8 mouse cellular contexts compared by ENCODE assay signal in genomic region chr8:122174133-122174930, GRCm38 (mm10).
A peak's percentile ranks its signal among the peaks of the same experiment; 100 is the strongest.
DNase-seq lines count a peak whose midpoint lies in the region; ATAC-seq and TF ChIP-seq lines count a peak whose summit lies in the region.

No protein-coding gene starts in this region.

- no peak overlapping the region for H3K27ac ChIP-seq in limb, embryonic 13.5 days
- H3K27ac ChIP-seq in limb, embryonic 10.5 days: no peak overlapping the region
- no peak overlapping the region for H3K27ac ChIP-seq in MEL (ENCODE audit: control insufficient read depth, low read depth, low read length)
- H3K27ac ChIP-seq in embryonic fibroblast, embryonic 13.5 days (ENCODE audit: insufficient read depth, low read length): no peak overlapping the region

- no peak for TF ChIP-seq EP300 in MEL (IDR thresholded peaks at IDR 0.05; ENCODE audit: low read depth in 1 of 2, low read length in 2 of 2)

- H3K9ac ChIP-seq in limb, embryonic 13.5 days: no peak overlapping the region
- H3K9ac ChIP-seq in MEL (ENCODE audit: control insufficient read depth, low read depth, low read length, poor library complexity, severe bottlenecking): no peak overlapping the region

- TF ChIP-seq POLR2A in MEL (IDR thresholded peaks at IDR 0.05; ENCODE audit: control insufficient read depth in 1 of 2, insufficient read depth in 1 of 2, low read depth in 1 of 2, low read length in 2 of 2, poor library complexity in 1 of 2): no peak
- TF ChIP-seq POLR2A in embryonic fibroblast, embryonic 13.5 days (IDR thresholded peaks at IDR 0.05; ENCODE audit: low read depth, low read length): no peak
- TF ChIP-seq POLR2A in myocyte (IDR thresholded peaks at IDR 0.05; ENCODE audit: insufficient read length, low read depth): no peak

- TF ChIP-seq RAD21 in MEL (IDR thresholded peaks at IDR 0.05; ENCODE audit: low read depth, low read length): no peak; the same call in 1 of the 2 replicates

- TF ChIP-seq CTCF in MEL (IDR thresholded peaks at IDR 0.05 in 2 of 3, conservative IDR thresholded peaks at IDR 0.05 in 1 of 3; ENCODE audit: control insufficient read depth in 1 of 3, insufficient read depth in 1 of 3, low read depth in 2 of 3, low read length in 3 of 3, poor library complexity in 1 of 3, severe bottlenecking in 1 of 3): peak in 2 of 3 experiments; percentile 7 to 12; a peak in 2 of 6 replicates
- TF ChIP-seq CTCF in embryonic fibroblast, embryonic 13.5 days (IDR thresholded peaks at IDR 0.05; ENCODE audit: borderline replicate concordance, insufficient read depth, low read length): 0 out of 2 replicates have a peak, but pooled peaks have one; percentile 7

- no peak overlapping the region for H3K4me2 ChIP-seq in limb, embryonic 13.5 days (replicated peaks)
- peak overlapping the region; percentile 53 for H3K4me2 ChIP-seq in myocyte (ENCODE audit: low read depth)

- H3K79me2 ChIP-seq in MEL (ENCODE audit: control insufficient read depth, insufficient read depth, low read length, poor library complexity) (no peaks in the 10 kb centered on the region), myocyte (ENCODE audit: control insufficient read depth, insufficient read depth) (no peaks in the 10 kb centered on the region)

- peaks cover 6% of the 10 kb centered on the region; the same call in 1 of the 2 replicates for H3K4me1 ChIP-seq in limb, embryonic 13.5 days
- peaks cover 31% of the 10 kb centered on the region for H3K4me1 ChIP-seq in limb, embryonic 10.5 days
- no peaks in the 10 kb centered on the region for H3K4me1 ChIP-seq in MEL (ENCODE audit: control insufficient read depth in 1 of 2, insufficient read depth in 2 of 2, low read length in 2 of 2)
- peaks cover 13% of the 10 kb centered on the region for H3K4me1 ChIP-seq in embryonic fibroblast, embryonic 13.5 days (ENCODE audit: control insufficient read depth, insufficient read depth, low read length)

- peaks cover 11% of the 10 kb centered on the region for H3K27me3 ChIP-seq in limb, embryonic 13.5 days
- H3K27me3 ChIP-seq in limb, embryonic 10.5 days (ENCODE audit: low read depth, poor library complexity, severe bottlenecking): peaks cover under 1% of the 10 kb centered on the region
- H3K27me3 ChIP-seq in MEL (ENCODE audit: control insufficient read depth in 1 of 2, insufficient read depth in 2 of 2, low read length in 2 of 2) (no peaks in the 10 kb centered on the region), myocyte (ENCODE audit: control insufficient read depth, insufficient read depth, insufficient read length) (no peaks in the 10 kb centered on the region)

- no peak overlapping the region for H3K4me3 ChIP-seq in limb, embryonic 13.5 days
- no peak overlapping the region for H3K4me3 ChIP-seq in limb, embryonic 10.5 days
- H3K4me3 ChIP-seq in MEL (ENCODE audit: control insufficient read depth in 1 of 2, insufficient read depth in 1 of 2, low read depth in 2 of 2, low read length in 2 of 2) (no peak overlapping the region), myocyte (no peak overlapping the region)
- no peak overlapping the region for H3K4me3 ChIP-seq in embryonic fibroblast, embryonic 13.5 days (ENCODE audit: insufficient read depth, low read length)

- H3K9me3 ChIP-seq in limb, embryonic 13.5 days: no peaks in the 10 kb centered on the region
- H3K9me3 ChIP-seq in limb, embryonic 10.5 days (replicated peaks): no peaks in the 10 kb centered on the region
- H3K9me3 ChIP-seq in MEL (replicated peaks; ENCODE audit: insufficient read depth, low read length): no peaks in the 10 kb centered on the region

- no peaks in the 10 kb centered on the region for H3K36me3 ChIP-seq in limb, embryonic 13.5 days
- H3K36me3 ChIP-seq in limb, embryonic 10.5 days: no peaks in the 10 kb centered on the region
- H3K36me3 ChIP-seq in MEL (ENCODE audit: control insufficient read depth in 1 of 2, insufficient read depth in 2 of 2, low read length in 2 of 2) (no peaks in the 10 kb centered on the region), myocyte (ENCODE audit: control insufficient read depth, insufficient read depth) (no peaks in the 10 kb centered on the region)

- 38% methylated on average over 10 of the region's 10 CpGs for WGBS in limb, embryonic 13.5 days
- 40% methylated on average over 10 of the region's 10 CpGs for WGBS in limb, embryonic 10.5 days

- DNase-seq in limb, embryonic 10.5 days (ENCODE audit: low spot score): no peak
- DNase-seq in MEL (ENCODE audit: low read depth, low spot score): peak; percentile 7
- no peak for DNase-seq in spleen, adult 12 weeks (ENCODE audit: low spot score)
- DNase-seq in gastrocnemius, postnatal 4 days (ENCODE audit: low spot score in 2 of 2): no peak

- no peak overlapping the region for H3ac ChIP-seq in myocyte (ENCODE audit: control insufficient read depth, insufficient read length)

- ATAC-seq in limb, embryonic 13.5 days (ENCODE audit: low FRiP score, low read depth): 0 out of 2 replicates have a peak, but pooled peaks have one; percentile 50
- no peak for ATAC-seq in monocyte, adult 5-6 weeks (replicated peaks; ENCODE audit: insufficient number of reproducible peaks, low FRiP score, low TSS enrichment, poor library complexity, severe bottlenecking)

TF ChIP-seq in MEL, 35 proteins besides CTCF, POLR2A, EP300 and RAD21:
- TF ChIP-seq MAX (IDR thresholded peaks at IDR 0.05; ENCODE audit: low read length) (no peak), MEF2A (IDR thresholded peaks at IDR 0.05; ENCODE audit: extremely low read depth, insufficient replicate concordance, low read depth, low read length, poor library complexity, severe bottlenecking) (no peak), TAL1 (IDR thresholded peaks at IDR 0.05; ENCODE audit: low read length) (no peak), NELFE (IDR thresholded peaks at IDR 0.05; ENCODE audit: low read depth, low read length) (no peak), MYC (IDR thresholded peaks at IDR 0.05; ENCODE audit: low read depth, low read length) (no peak), KAT2A (conservative IDR thresholded peaks at IDR 0.05; ENCODE audit: low read depth, low read length) (no peak), RCOR1 (IDR thresholded peaks at IDR 0.05; ENCODE audit: low read depth, low read length) (no peak), MAFK (IDR thresholded peaks at IDR 0.05; ENCODE audit: borderline replicate concordance, low read depth, low read length) (no peak), ELF1 (IDR thresholded peaks at IDR 0.05; ENCODE audit: low read depth, low read length) (no peak), ZNF384 (IDR thresholded peaks at IDR 0.05; ENCODE audit: low read depth, low read length) (no peak), UBTF (IDR thresholded peaks at IDR 0.05; ENCODE audit: borderline replicate concordance, insufficient read depth, low read depth, low read length) (no peak), BHLHE40 (IDR thresholded peaks at IDR 0.05; ENCODE audit: borderline replicate concordance, low read depth, low read length) (no peak)

TF ChIP-seq in myocyte, 11 proteins besides CTCF, POLR2A, EP300 and RAD21:
- TF ChIP-seq MYOD1 (IDR thresholded peaks at IDR 0.05; ENCODE audit: control insufficient read depth in 1 of 3, insufficient read length in 2 of 3, low read depth in 2 of 3) (peak in 1 of 3 experiments; percentile 47), USF1 (IDR thresholded peaks at IDR 0.05; ENCODE audit: low read depth) (no peak), POLR2AphosphoS2 (IDR thresholded peaks at IDR 0.05; ENCODE audit: insufficient read length, low read depth) (no peak), CEBPB (IDR thresholded peaks at IDR 0.05; ENCODE audit: insufficient read depth, poor library complexity, severe bottlenecking) (no peak)
